Mouse (Mus musculus) myocyte (in vitro differentiated cells): ENCODE measurements around the gene B3gntl1.

Experiments
- CEBPB ChIP-seq: IDR thresholded peaks from 2 replicates; pipeline ENCODE4 v1.6.1; 2011; ENCODE audit warnings: mild to moderate bottlenecking, moderate library complexity; ENCODE audit not compliant: poor library complexity, insufficient read depth, severe bottlenecking
- E2F4 ChIP-seq: IDR thresholded peaks from one replicate; pipeline ENCODE4 v1.6.1; 2011; ENCODE audit warnings: mild to moderate bottlenecking, control low read depth, moderate library complexity; ENCODE audit not compliant: insufficient read depth
- MAX ChIP-seq: IDR thresholded peaks from one replicate; pipeline ENCODE4 v1.6.1; 2011; ENCODE audit warnings: low read depth, mild to moderate bottlenecking, control low read depth
- MYOG ChIP-seq, 3 experiments: IDR thresholded peaks; one replicate each; pipeline ENCODE4 v1.6.1; 2011; ENCODE audit warnings: control low read depth in 2 of 3, low read depth in 2 of 3, mild to moderate bottlenecking in 2 of 3; ENCODE audit not compliant: insufficient read length in 2 of 3, control insufficient read depth in 1 of 3, insufficient read depth in 1 of 3
- POLR2A ChIP-seq: IDR thresholded peaks from one replicate; pipeline ENCODE4 v1.6.1; 2011; ENCODE audit warnings: low read depth, mild to moderate bottlenecking, control low read depth, moderate library complexity; ENCODE audit not compliant: insufficient read length
- REST ChIP-seq: IDR thresholded peaks from one replicate; pipeline ENCODE4 v1.6.1; 2011; ENCODE audit warnings: mild to moderate bottlenecking, control low read depth, moderate library complexity; ENCODE audit not compliant: insufficient read depth, insufficient read length
- SRF ChIP-seq: IDR thresholded peaks from one replicate; pipeline ENCODE4 v1.6.1; 2011; ENCODE audit warnings: low read depth; ENCODE audit not compliant: control insufficient read depth, insufficient read length
- TCF12 ChIP-seq: IDR thresholded peaks from one replicate; pipeline ENCODE4 v1.6.1; 2011; ENCODE audit warnings: mild to moderate bottlenecking, control low read depth; ENCODE audit not compliant: poor library complexity, insufficient read depth, severe bottlenecking
- USF1 ChIP-seq: IDR thresholded peaks from one replicate; pipeline ENCODE4 v1.6.1; 2011; ENCODE audit warnings: low read depth, mild to moderate bottlenecking, control low read depth, moderate library complexity

GRCm38 (mm10) chr11:121717724-121718123 lies 44.8 kb upstream of the B3gntl1 start:
- TF ChIP-seq POLR2A (no peak), E2F4 (no peak), MAX (no peak), USF1 (no peak), CEBPB (no peak), TCF12 (no peak), SRF (no peak), MYOG (IDR thresholded peaks at IDR 0.05; ENCODE audit: control insufficient read depth in 1 of 3, insufficient read depth in 1 of 3, insufficient read length in 2 of 3, low read depth in 2 of 3) (no peak), REST (no peak)
